24 mouse cellular contexts compared by ENCODE assay signal in genomic region chr1:43180912-43181311, GRCm38 (mm10). TPM values are rescaled to one million over a fixed set of nuclear protein-coding genes. Genes with fewer than 3 reads are reported as not detected.
A peak's percentile ranks its signal among the peaks of the same experiment; 100 is the strongest.
DNase-seq lines count a peak whose midpoint lies in the region; ATAC-seq and TF ChIP-seq lines count a peak whose summit lies in the region.
"Had no signal": no experiment of that assay in that cellular context is flagged by ENCODE, and none has a peak within 500 bp of the region (broad histone marks: within the 10 kb centered on the region; RNA-seq: fewer than 3 reads in every experiment).

No protein-coding gene starts in this region.

- no peak for TF ChIP-seq POLR2A in CH12.LX (IDR thresholded peaks at IDR 0.05; ENCODE audit: low read depth, low read length)

- H3K9ac ChIP-seq in heart, embryonic 11.5 days (ENCODE audit: low read depth, low read length): no peak overlapping the region
- no peak overlapping the region for H3K9ac ChIP-seq in kidney, embryonic 14.5 days (ENCODE audit: low read depth, low read length)
- H3K9ac ChIP-seq in kidney, postnatal 0 days (ENCODE audit: low read depth, low read length): no peak overlapping the region
- H3K9ac ChIP-seq in CH12.LX (ENCODE audit: insufficient read depth, low read depth): no peak overlapping the region
- H3K9ac ChIP-seq: forebrain, embryonic 13.5 days; forebrain, postnatal 0 days; heart, embryonic 13.5 days; hindbrain, embryonic 12.5 days; hindbrain, embryonic 15.5 days had no signal

- no peak for TF ChIP-seq CTCF in kidney, postnatal 0 days (IDR thresholded peaks at IDR 0.05; ENCODE audit: low read depth)
- TF ChIP-seq CTCF in CH12.LX (conservative IDR thresholded peaks at IDR 0.05 in 1 of 2, IDR thresholded peaks at IDR 0.05 in 1 of 2; ENCODE audit: low read depth in 2 of 2, low read length in 2 of 2): no peak

- no peaks in the 10 kb centered on the region for H3K4me1 ChIP-seq in heart, embryonic 11.5 days (ENCODE audit: control insufficient read depth, insufficient read depth, low read length)
- peaks cover 6% of the 10 kb centered on the region; the same call in 1 of the 2 replicates for H3K4me1 ChIP-seq in kidney, embryonic 14.5 days (ENCODE audit: control insufficient read depth, insufficient read depth, low read length)
- no peaks in the 10 kb centered on the region for H3K4me1 ChIP-seq in kidney, postnatal 0 days (replicated peaks; ENCODE audit: insufficient read depth, low read length)
- H3K4me1 ChIP-seq in CH12.LX (ENCODE audit: control insufficient read depth in 1 of 2, insufficient read depth in 2 of 2): peaks cover 3 to 10% of the 10 kb centered on the region in 2 experiments; a peak in 3 of 4 replicates
- H3K4me1 ChIP-seq: forebrain, embryonic 10.5 days; forebrain, embryonic 13.5 days; hindbrain, embryonic 12.5 days; hindbrain, embryonic 15.5 days had no signal

- H3K27me3 ChIP-seq in heart, embryonic 11.5 days (ENCODE audit: control insufficient read depth, insufficient read depth, low read length): no peaks in the 10 kb centered on the region
- H3K27me3 ChIP-seq in kidney, embryonic 14.5 days (ENCODE audit: control insufficient read depth, insufficient read depth, low read length): no peaks in the 10 kb centered on the region
- H3K27me3 ChIP-seq in kidney, postnatal 0 days (ENCODE audit: insufficient read depth, low read length): no peaks in the 10 kb centered on the region
- no peaks in the 10 kb centered on the region for H3K27me3 ChIP-seq in CH12.LX (replicated peaks)
- H3K27me3 ChIP-seq: forebrain, embryonic 13.5 days; heart, embryonic 13.5 days; hindbrain, embryonic 12.5 days; hindbrain, embryonic 15.5 days; Patski had no signal

- no peaks in the 10 kb centered on the region for H3K79me2 ChIP-seq in CH12.LX (replicated peaks; ENCODE audit: control insufficient read depth, extremely low read depth, insufficient read depth, poor library complexity, severe bottlenecking)

- ATAC-seq in heart, embryonic 11.5 days (replicated peaks; ENCODE audit: insufficient number of reproducible peaks, low FRiP score, low TSS enrichment): no peak
- ATAC-seq in kidney, embryonic 14.5 days (ENCODE audit: low FRiP score, low TSS enrichment): peak; percentile 60; the same call in 1 of the 2 replicates
- no peak for ATAC-seq in kidney, postnatal 0 days (replicated peaks; ENCODE audit: low FRiP score, low read depth)
- ATAC-seq: forebrain, embryonic 13.5 days; forebrain, postnatal 0 days; Patski had no signal

- in situ Hi-C loops in CH12.LX (cut with MboI; ENCODE audit: low pct_ligation_motif_present, low pct_unique_long_range_greater_than_20kb, low sequenced_read_pairs): no loop called here

- H3K4me2 ChIP-seq in heart, embryonic 11.5 days: no peak overlapping the region
- H3K4me2 ChIP-seq in kidney, embryonic 14.5 days (replicated peaks; ENCODE audit: low read depth, low read length): no peak overlapping the region
- no peak overlapping the region for H3K4me2 ChIP-seq in kidney, postnatal 0 days (ENCODE audit: low read length)
- 0 out of 2 replicates have a peak overlapping the region, but pooled peaks have one; percentile 13 for H3K4me2 ChIP-seq in CH12.LX (ENCODE audit: insufficient read depth, low read depth, poor library complexity, severe bottlenecking)
- H3K4me2 ChIP-seq: forebrain, embryonic 13.5 days; heart, embryonic 13.5 days; hindbrain, embryonic 12.5 days; hindbrain, embryonic 15.5 days had no signal

- dilution Hi-C loops in CH12.LX (cut with MboI; ENCODE audit: extremely low pct_ligation_motif_present, extremely low pct_unique_long_range_greater_than_20kb, low sequenced_read_pairs): no loop called here

- H3K4me3 ChIP-seq in heart, embryonic 11.5 days (ENCODE audit: low read depth, low read length): no peak overlapping the region
- no peak overlapping the region for H3K4me3 ChIP-seq in kidney, embryonic 14.5 days (ENCODE audit: low read length)
- no peak overlapping the region for H3K4me3 ChIP-seq in kidney, postnatal 0 days (replicated peaks; ENCODE audit: low read depth, low read length)
- H3K4me3 ChIP-seq in CH12.LX (replicated peaks in 1 of 3; ENCODE audit: low read depth in 2 of 3, low read length in 2 of 3, poor library complexity in 1 of 3): no peak overlapping the region
- H3K4me3 ChIP-seq: forebrain, embryonic 10.5 days; forebrain, embryonic 13.5 days; gastrocnemius, adult 2 months; heart, embryonic 13.5 days; hindbrain, embryonic 12.5 days; hindbrain, embryonic 15.5 days had no signal

- peak; percentile 77 for DNase-seq in heart, adult 11 months
- DNase-seq in kidney, adult 8-10 months: no peak
- peak; percentile 76 for DNase-seq in kidney, postnatal 0 days (ENCODE audit: low spot score)
- DNase-seq in kidney, postnatal 25 days: no peak
- DNase-seq in CH12.LX (ENCODE audit: extremely low read depth): no peak
- DNase-seq: adrenal gland, postnatal 10 days; adrenal gland, postnatal 36 days; cerebellum, adult 18-20 months; cerebellum, adult 9-10 months; cerebellum, postnatal 14 days; forebrain, postnatal 0 days; gastrocnemius, adult 2 months; gastrocnemius, postnatal 14 days; heart, adult 18-20 months had no signal

- WGBS in heart, embryonic 11.5 days (ENCODE audit: insufficient replicate concordance): 78% methylated on average over 6 of the region's 6 CpGs
- WGBS in kidney, embryonic 14.5 days: 62% methylated on average over 6 of the region's 6 CpGs
- WGBS in kidney, postnatal 0 days: 52% methylated on average over 6 of the region's 6 CpGs

- no peaks in the 10 kb centered on the region for H3K36me3 ChIP-seq in heart, embryonic 11.5 days (ENCODE audit: control insufficient read depth, insufficient read depth, low read length)
- no peaks in the 10 kb centered on the region for H3K36me3 ChIP-seq in kidney, embryonic 14.5 days (ENCODE audit: control insufficient read depth, insufficient read depth, low read length)
- H3K36me3 ChIP-seq in kidney, postnatal 0 days (ENCODE audit: insufficient read depth, low read length): no peaks in the 10 kb centered on the region
- H3K36me3 ChIP-seq in CH12.LX (replicated peaks in 1 of 2; ENCODE audit: control insufficient read depth in 1 of 2, insufficient read depth in 1 of 2, low read length in 1 of 2): no peaks in the 10 kb centered on the region
- H3K36me3 ChIP-seq: forebrain, embryonic 10.5 days; G1E; heart, embryonic 13.5 days; hindbrain, embryonic 12.5 days; hindbrain, embryonic 15.5 days had no signal

- no peak for TF ChIP-seq EP300 in CH12.LX (IDR thresholded peaks at IDR 0.05; ENCODE audit: low read length)

- H3K9me3 ChIP-seq in heart, embryonic 11.5 days (replicated peaks; ENCODE audit: control insufficient read depth, low read length): no peaks in the 10 kb centered on the region
- H3K9me3 ChIP-seq in kidney, embryonic 14.5 days (ENCODE audit: control insufficient read depth, low read length): no peaks in the 10 kb centered on the region
- no peaks in the 10 kb centered on the region for H3K9me3 ChIP-seq in kidney, postnatal 0 days (replicated peaks; ENCODE audit: low read length)
- H3K9me3 ChIP-seq in CH12.LX (replicated peaks; ENCODE audit: low read length): no peaks in the 10 kb centered on the region
- H3K9me3 ChIP-seq: forebrain, embryonic 10.5 days; forebrain, embryonic 13.5 days; G1E; heart, embryonic 13.5 days; hindbrain, embryonic 12.5 days; hindbrain, embryonic 15.5 days had no signal

- no peak for TF ChIP-seq RAD21 in CH12.LX (IDR thresholded peaks at IDR 0.05; ENCODE audit: low read depth, low read length)

- no peak overlapping the region for H3K27ac ChIP-seq in heart, embryonic 11.5 days (ENCODE audit: low read depth, low read length)
- H3K27ac ChIP-seq in kidney, embryonic 14.5 days (ENCODE audit: low read depth, low read length): peak overlapping the region; percentile 73; the same call in 1 of the 2 replicates
- peak overlapping the region; percentile 38 for H3K27ac ChIP-seq in kidney, postnatal 0 days
- H3K27ac ChIP-seq in CH12.LX (ENCODE audit: insufficient read depth, low read depth): no peak overlapping the region
- H3K27ac ChIP-seq: forebrain, embryonic 10.5 days; forebrain, embryonic 13.5 days; gastrocnemius, adult 2 months; heart, embryonic 13.5 days; hindbrain, embryonic 12.5 days; hindbrain, embryonic 15.5 days had no signal

TF ChIP-seq in CH12.LX, 34 proteins besides CTCF, POLR2A, EP300 and RAD21:
- TF ChIP-seq PAX5 (IDR thresholded peaks at IDR 0.05; ENCODE audit: low read length) (no peak), MYC (IDR thresholded peaks at IDR 0.05; ENCODE audit: low read depth, low read length) (no peak), POLR2AphosphoS2 (IDR thresholded peaks at IDR 0.05; ENCODE audit: low read depth, low read length) (no peak), KAT2A (IDR thresholded peaks at IDR 0.05; ENCODE audit: insufficient replicate concordance, low read length) (no peak), SMC3 (IDR thresholded peaks at IDR 0.05; ENCODE audit: low read depth, low read length) (no peak), NELFE (IDR thresholded peaks at IDR 0.05; ENCODE audit: low read depth, low read length) (no peak), NRF1 (IDR thresholded peaks at IDR 0.05; ENCODE audit: low read depth, low read length) (no peak), USF2 (conservative IDR thresholded peaks at IDR 0.05; ENCODE audit: low read depth, low read length) (no peak), MAX (IDR thresholded peaks at IDR 0.05; ENCODE audit: low read length) (no peak), USF1 (IDR thresholded peaks at IDR 0.05; ENCODE audit: low read depth, low read length) (no peak), UBTF (IDR thresholded peaks at IDR 0.05; ENCODE audit: low read depth, low read length) (no peak), TCF12 (IDR thresholded peaks at IDR 0.05; ENCODE audit: low read depth, low read length) (no peak), TBP (conservative IDR thresholded peaks at IDR 0.05; ENCODE audit: low read depth, low read length) (no peak)

RNA-seq across cellular contexts. Expression of gene Fhl2, which starts 15.9 kb away (rescaled TPM):
- polyA plus RNA-seq in heart, embryonic 11.5 days (2014; fragmentation: Nextera tagmentation; extraction: Ambion mirVana): 181 and 186 TPM in 2 replicates
- polyA plus RNA-seq in kidney, embryonic 14.5 days (2014; fragmentation: Nextera tagmentation; extraction: Ambion mirVana): 74.1 and 87.6 TPM in 2 replicates
- 135 and 145 TPM in 2 replicates for polyA plus RNA-seq in kidney, postnatal 0 days (2015; fragmentation: Nextera tagmentation; extraction: Ambion mirVana)
- total RNA-seq in CH12.LX (2012; rRNA removed): 0.21 TPM in 1 of 2 replicates, not detected in the other
- 0.13 TPM in 1 of 2 replicates, not detected in the other for total RNA-seq in CH12.LX (2014; rRNA removed)
- polyA plus RNA-seq in CH12.LX (2012; ENCODE audit: insufficient read length, low read depth): 0.14 TPM in 1 of 2 replicates, not detected in the other
- total RNA-seq: hematopoietic stem cell, adult 5-6 weeks had no signal
- polyA plus RNA-seq: G1E had no signal

Comparison
In these comparisons a context has a peak if more than half of its experiments do, and no peak if none do; other contexts are left out.
1. DNase-seq: peak in heart, adult 11 months (single experiment) and kidney, postnatal 0 days (single experiment); none in kidney, adult 8-10 months (0 of 2), kidney, postnatal 25 days (0 of 2) and CH12.LX (single experiment).
2. H3K27ac ChIP-seq: peak in kidney, embryonic 14.5 days (single experiment) and kidney, postnatal 0 days (single experiment); none in heart, embryonic 11.5 days (single experiment) and CH12.LX (single experiment).
3. RNA of gene Fhl2, which starts 15.9 kb away (polyA plus RNA-seq): 181 to 186 TPM in heart, embryonic 11.5 days, 135 to 145 TPM in kidney, postnatal 0 days and 74.1 to 87.6 TPM in kidney, embryonic 14.5 days; 0.14 TPM in CH12.LX; every median in the first group is over 10 times any median in the second.